Mouse (Mus musculus) lung, postnatal 0 days (tissue): ENCODE results near the gene Tbc1d30. TPM values are rescaled to one million over a fixed set of nuclear protein-coding genes. Genes with fewer than 3 reads are reported as not detected.

Source experiments
- ATAC-seq: fragments of 200-750 bp; cut with Nextera tagmentation; 2 replicates; pipeline ENCODE4 v1.8.0; 2017; ENCODE audit warnings: moderate library complexity
- DNase-seq: peaks from one replicate; pipeline ENCODE4 v3.0.0-alpha.2; 2016; ENCODE audit warnings: low spot score
- H3K27ac ChIP-seq: fragments of 300-500 bp; sonication (generic); 2 replicates; pipeline ENCODE4 v1.5.1; 2014; ENCODE audit warnings: antibody characterized with exemption, mild to moderate bottlenecking, low read length, mixed read lengths
- H3K27me3 ChIP-seq: fragments of 300-500 bp; sonication (generic); replicated peaks from 2 replicates; pipeline ENCODE4 v1.6.1; 2014; ENCODE audit warnings: low read length, mixed read lengths; ENCODE audit not compliant: insufficient read depth
- H3K36me3 ChIP-seq: fragments of 300-500 bp; sonication (generic); 2 replicates; pipeline ENCODE4 v1.6.1; 2014; ENCODE audit warnings: low read length, mixed read lengths; ENCODE audit not compliant: insufficient read depth
- H3K4me1 ChIP-seq: fragments of 300-500 bp; sonication (generic); 2 replicates; pipeline ENCODE4 v1.6.1; 2014; ENCODE audit warnings: antibody characterized with exemption, low read depth, low read length, mixed read lengths; ENCODE audit not compliant: insufficient read depth
- H3K4me2 ChIP-seq: fragments of 300-500 bp; sonication (generic); replicated peaks from 2 replicates; pipeline ENCODE4 v1.6.1; 2014; ENCODE audit warnings: low read depth, mild to moderate bottlenecking, low read length, moderate library complexity, mixed read lengths
- H3K4me3 ChIP-seq: fragments of 300-500 bp; sonication (generic); 2 replicates; pipeline ENCODE4 v1.5.1; 2014; ENCODE audit warnings: low read depth, low read length
- H3K9ac ChIP-seq: fragments of 300-500 bp; sonication (generic); replicated peaks from 2 replicates; pipeline ENCODE4 v1.6.1; 2014; ENCODE audit warnings: low read depth, mild to moderate bottlenecking
- H3K9me3 ChIP-seq: fragments of 300-500 bp; sonication (generic); 2 replicates; pipeline ENCODE4 v1.6.1; 2016; ENCODE audit warnings: low read length, mixed read lengths
- CTCF ChIP-seq: IDR thresholded peaks from 2 replicates; pipeline ENCODE4 v1.5.1; 2016; ENCODE audit warnings: antibody characterized with exemption, mild to moderate bottlenecking
- EP300 ChIP-seq: IDR thresholded peaks from 2 replicates; pipeline ENCODE4 v1.6.1; 2016; ENCODE audit warnings: antibody characterized with exemption, mild to moderate bottlenecking, control low read depth
- WGBS: fragments of 180-500 bp; shearing (Covaris S2); extraction: QIAGEN DNeasy Blood & Tissue Kit; methylation state at CpG from one replicate; pipeline ENCODE4 v1.1.7; 2014; 5-methylcytosine and 5-hydroxymethylcytosine counted together
- polyA plus RNA-seq: library from polyadenylated mRNA; unstranded; fragments of >200 nt; fragmentation: Nextera tagmentation; extraction: Ambion mirVana; gene quantifications from 2 replicates; pipeline ENCODE4 v1.2.1, GENCODE M21; 2015

Tbc1d30 gene
- polyA plus RNA-seq: 4.2 and 4.4 TPM in 2 replicates

GRCm38 (mm10) chr10:121351066-121351581 lies at the start of gene Tbc1d30:
Gene Tbc1d30, minus strand, starts transcription at chr10:121351278.
- peak within 1 kb of the TSS; percentile 68 for H3K27ac ChIP-seq
- WGBS: under 1% methylated on average over 58 of the region's 61 CpGs

GRCm38 (mm10) chr10:121398599-121398998 lies 47.5 kb upstream of the Tbc1d30 start:
- Histone ChIP-seq H3K36me3 (no peaks in the 10 kb centered on the region), H3K27me3 (no peaks in the 10 kb centered on the region), H3K9me3 (no peaks in the 10 kb centered on the region), H3K27ac (no peak overlapping the region), H3K9ac (no peak overlapping the region), H3K4me2 (no peak overlapping the region), H3K4me3 (no peak overlapping the region), H3K4me1 (no peaks in the 10 kb centered on the region)
- ATAC-seq (no peak), DNase-seq (no peak)
- TF ChIP-seq EP300 (no peak), CTCF (no peak)
- WGBS: 76% methylated on average over 7 of the region's 7 CpGs

More at GRCm38 (mm10) chr10:121351066-121351581, at the start of gene Tbc1d30:
- no peaks in the 10 kb centered on the region for H3K36me3 ChIP-seq
- peak within 1 kb of the TSS; percentile 55 for H3K9ac ChIP-seq
- peak within 1 kb of the TSS; percentile 88 for H3K4me2 ChIP-seq
- ATAC-seq (peak; percentile 86), DNase-seq (peak; percentile 83)
- H3K4me1 ChIP-seq: 0 out of 2 replicates have a peak, but pooled peaks cover 5% of the 10 kb centered on the region
- H3K4me3 ChIP-seq: peak within 1 kb of the TSS; percentile 69
- TF ChIP-seq EP300 (no peak), CTCF (peak; percentile 42)
- no peaks in the 10 kb centered on the region for H3K27me3 ChIP-seq
- no peaks in the 10 kb centered on the region for H3K9me3 ChIP-seq

DNA sequence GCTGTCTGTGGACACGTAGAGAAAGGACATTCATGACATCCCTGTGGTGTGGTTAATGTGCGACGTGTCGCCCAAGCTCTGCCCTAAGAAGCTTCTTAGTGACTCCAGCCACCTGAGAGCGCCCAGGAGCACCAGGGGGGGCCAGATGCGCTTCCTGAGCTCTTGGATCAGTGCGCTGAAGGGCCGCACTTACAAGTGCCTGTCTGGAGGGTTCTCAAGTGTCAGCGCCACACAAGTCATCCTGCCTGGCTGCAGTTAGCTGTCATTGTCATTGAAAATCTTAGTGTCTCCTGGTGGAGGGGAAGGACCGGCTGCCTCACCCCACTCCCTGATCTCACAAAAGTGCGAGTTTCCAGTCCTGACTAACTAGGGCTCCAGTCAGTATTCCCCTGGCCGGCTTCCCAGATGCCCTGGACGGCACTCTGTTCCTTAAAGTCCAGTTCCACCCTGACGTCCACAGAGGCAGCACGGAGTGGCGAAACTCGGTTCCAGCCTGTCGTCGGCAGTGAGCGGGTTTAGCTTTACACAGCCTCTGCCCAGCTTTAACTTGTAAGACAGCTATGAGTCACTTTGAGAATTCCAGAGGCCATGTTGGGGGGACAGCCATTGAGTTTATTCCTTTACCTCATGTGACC lies 44.6 kb upstream of the Tbc1d30 start:
- no peaks in the 10 kb centered on the region for H3K4me1 ChIP-seq
- H3K4me3 ChIP-seq: no peak overlapping the region
- ATAC-seq (peak; percentile 54), DNase-seq (peak; percentile 64)
- H3K36me3 ChIP-seq: peaks cover 25% of the 10 kb centered on the region
- H3K27me3 ChIP-seq: no peaks in the 10 kb centered on the region
- peak; percentile 2; the same call in 1 of the 2 replicates for TF ChIP-seq CTCF
- no peak for TF ChIP-seq EP300
- no peak overlapping the region for H3K9ac ChIP-seq
- 67% methylated on average over 20 of the region's 20 CpGs for WGBS
- no peaks in the 10 kb centered on the region for H3K9me3 ChIP-seq
- no peak overlapping the region for H3K4me2 ChIP-seq
- H3K27ac ChIP-seq: no peak overlapping the region

DNA sequence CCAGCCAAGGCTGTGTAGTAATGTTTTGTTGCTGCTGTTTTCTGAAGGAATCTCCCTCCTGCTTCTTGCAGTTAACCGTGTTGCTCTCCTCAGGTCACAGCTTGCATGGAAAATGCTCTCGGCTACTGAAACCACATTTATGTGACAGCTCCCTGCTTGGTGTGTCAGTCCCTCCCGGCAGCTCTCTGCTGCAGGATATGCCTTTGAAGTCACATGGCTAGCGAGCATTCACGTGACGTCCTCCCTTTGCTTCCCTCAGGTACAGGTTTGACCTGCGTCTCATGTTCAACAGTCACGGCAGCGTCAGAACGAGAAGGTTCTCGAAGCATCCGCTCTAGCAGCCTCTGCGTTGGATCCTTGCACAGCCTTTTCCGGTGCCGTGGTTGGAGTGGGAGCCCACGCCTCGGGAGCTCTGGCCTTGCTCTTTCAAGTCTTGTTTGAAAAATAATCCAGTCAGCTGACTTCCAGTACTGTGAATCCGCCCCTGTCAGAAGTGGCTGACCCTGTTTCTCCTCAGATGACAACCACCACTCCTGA lies 43.8 kb upstream of the Tbc1d30 start:
- Histone ChIP-seq H3K4me3 (no peak overlapping the region), H3K9ac (no peak overlapping the region), H3K27ac (no peak overlapping the region), H3K4me2 (no peak overlapping the region), H3K36me3 (peaks cover 30% of the 10 kb centered on the region), H3K9me3 (no peaks in the 10 kb centered on the region), H3K27me3 (no peaks in the 10 kb centered on the region), H3K4me1 (no peaks in the 10 kb centered on the region)
- ATAC-seq (no peak), DNase-seq (peak; percentile 53)
- TF ChIP-seq CTCF (no peak), EP300 (no peak)
- WGBS: 46% methylated on average over 18 of the region's 18 CpGs

DNA sequence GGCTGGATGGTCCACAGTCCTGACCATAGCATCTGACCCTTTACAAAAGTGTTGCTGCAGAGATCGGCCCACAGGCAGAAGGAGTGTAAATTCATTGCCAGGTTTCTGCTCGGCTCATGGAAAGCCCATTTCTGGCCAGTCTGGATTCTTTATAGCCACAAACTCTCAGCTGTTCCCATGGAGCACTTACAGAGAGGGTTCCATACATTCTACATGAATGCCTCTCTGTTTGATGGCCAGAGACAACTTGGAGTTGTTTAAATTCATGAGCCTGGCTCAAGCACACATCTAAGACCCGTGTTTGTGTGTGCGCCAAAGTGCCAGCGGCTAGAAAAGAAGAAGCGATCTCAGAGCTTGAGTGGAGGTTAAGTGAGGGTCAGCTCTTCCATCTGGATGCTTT lies 43.2 kb upstream of the Tbc1d30 start:
- H3K27me3 ChIP-seq: no peaks in the 10 kb centered on the region
- no peaks in the 10 kb centered on the region for H3K4me1 ChIP-seq
- H3K27ac ChIP-seq: no peak overlapping the region
- no peak for TF ChIP-seq EP300
- no peak for TF ChIP-seq CTCF
- no peak for DNase-seq
- H3K4me3 ChIP-seq: no peak overlapping the region
- no peak overlapping the region for H3K4me2 ChIP-seq
- H3K9ac ChIP-seq: no peak overlapping the region
- no peaks in the 10 kb centered on the region for H3K9me3 ChIP-seq
- no peak for ATAC-seq
- WGBS: 47% methylated on average over 6 of the region's 6 CpGs
- H3K36me3 ChIP-seq: peaks cover 31% of the 10 kb centered on the region

DNA sequence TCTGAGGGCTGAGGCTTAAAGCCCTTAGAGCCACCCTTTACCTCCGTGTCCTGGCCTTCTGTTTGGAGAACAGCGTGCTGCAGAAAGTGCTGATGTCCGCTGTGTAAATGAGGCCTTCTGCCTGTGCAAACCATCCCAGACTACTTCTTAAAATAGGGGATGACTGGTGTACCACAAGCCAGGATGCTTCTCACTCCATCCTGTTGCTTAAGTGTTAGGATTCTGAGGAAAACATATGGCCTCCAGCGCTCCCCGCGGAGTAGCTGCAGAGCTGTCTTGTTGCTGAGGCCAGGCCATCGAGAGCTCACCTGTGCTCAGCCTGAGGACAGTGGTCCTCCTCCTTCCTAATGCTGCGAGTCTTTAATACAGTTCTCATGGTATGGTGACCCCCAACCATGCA lies 40.8 kb upstream of the Tbc1d30 start:
- H3K9ac ChIP-seq: no peak overlapping the region
- WGBS: 97% methylated on average over 8 of the region's 8 CpGs
- H3K27ac ChIP-seq: no peak overlapping the region
- TF ChIP-seq EP300 (no peak), CTCF (no peak)
- no peak for ATAC-seq
- DNase-seq: no peak
- H3K4me1 ChIP-seq: no peaks in the 10 kb centered on the region
- no peaks in the 10 kb centered on the region for H3K27me3 ChIP-seq
- H3K36me3 ChIP-seq: peaks cover 33% of the 10 kb centered on the region
- H3K9me3 ChIP-seq: no peaks in the 10 kb centered on the region
- no peak overlapping the region for H3K4me3 ChIP-seq
- H3K4me2 ChIP-seq: no peak overlapping the region
